Mouse (Mus musculus): ENCODE measurements around the gene Dgat2l6.

The Dgat2l6 gene

DNA sequence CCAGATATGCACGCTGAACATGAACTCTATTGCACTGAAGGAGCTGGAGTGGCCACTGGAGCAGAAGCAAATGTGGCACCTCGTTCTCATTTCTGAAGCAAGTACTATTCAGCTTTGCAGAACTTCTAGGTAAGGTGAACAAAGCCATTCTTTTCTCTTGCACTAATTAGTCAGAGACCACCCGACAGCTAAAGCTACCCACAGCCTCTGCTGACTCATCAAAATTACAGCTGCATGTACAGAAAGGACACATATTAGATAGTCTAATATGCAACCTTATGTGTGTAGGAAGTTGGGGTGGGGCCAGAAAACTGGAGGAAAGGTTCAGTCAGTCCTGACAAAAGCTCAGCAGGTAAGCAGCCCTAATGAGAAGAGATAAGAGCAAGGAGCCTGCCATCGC is at the start of gene Dgat2l6:
Dgat2l6 (plus strand) TSS at position 368 of the 400 bp plus-strand sequence.
- DNase-seq (ENCODE audit: low spot score in 2 of 2) = no peak

DNA sequence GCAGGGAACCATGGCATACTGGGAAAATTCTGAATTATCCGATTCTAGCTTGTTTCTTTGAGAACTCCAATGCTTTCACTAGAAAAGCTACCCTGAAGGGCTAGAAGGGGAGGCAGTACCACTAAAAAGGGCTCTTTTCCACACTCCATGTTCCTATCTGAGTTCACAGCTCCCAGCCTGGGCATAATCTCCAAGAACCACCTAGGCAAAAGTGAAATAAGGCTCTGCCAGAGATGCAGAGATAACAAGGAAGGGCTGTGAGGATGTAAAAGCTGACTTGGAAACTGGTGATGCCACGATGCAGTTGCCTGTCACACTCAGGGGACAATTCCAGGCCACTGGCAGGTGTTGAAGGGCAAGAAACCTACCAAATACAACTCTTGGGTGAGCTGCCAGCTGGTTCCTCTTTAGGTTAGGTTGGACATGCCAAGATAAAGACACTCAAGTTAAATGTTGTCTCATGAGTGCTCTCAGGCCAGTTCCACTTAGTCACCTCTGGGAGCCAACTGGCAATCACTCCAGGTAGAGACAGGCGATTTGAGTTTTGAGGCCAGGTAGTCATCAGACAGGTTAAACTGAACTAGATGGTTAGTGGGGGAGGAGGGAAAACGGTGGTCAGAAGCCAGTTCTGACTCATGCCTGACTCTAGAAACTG is 48.9 kb upstream of the Dgat2l6 start:
- no peak for DNase-seq (ENCODE audit: low spot score in 2 of 2)

GRCm38 (mm10) chrX:100480317-100480716 is 44.3 kb upstream of the Dgat2l6 start:
- DNase-seq (ENCODE audit: low spot score in 2 of 2) = peak; percentile 44 to 46

DNA sequence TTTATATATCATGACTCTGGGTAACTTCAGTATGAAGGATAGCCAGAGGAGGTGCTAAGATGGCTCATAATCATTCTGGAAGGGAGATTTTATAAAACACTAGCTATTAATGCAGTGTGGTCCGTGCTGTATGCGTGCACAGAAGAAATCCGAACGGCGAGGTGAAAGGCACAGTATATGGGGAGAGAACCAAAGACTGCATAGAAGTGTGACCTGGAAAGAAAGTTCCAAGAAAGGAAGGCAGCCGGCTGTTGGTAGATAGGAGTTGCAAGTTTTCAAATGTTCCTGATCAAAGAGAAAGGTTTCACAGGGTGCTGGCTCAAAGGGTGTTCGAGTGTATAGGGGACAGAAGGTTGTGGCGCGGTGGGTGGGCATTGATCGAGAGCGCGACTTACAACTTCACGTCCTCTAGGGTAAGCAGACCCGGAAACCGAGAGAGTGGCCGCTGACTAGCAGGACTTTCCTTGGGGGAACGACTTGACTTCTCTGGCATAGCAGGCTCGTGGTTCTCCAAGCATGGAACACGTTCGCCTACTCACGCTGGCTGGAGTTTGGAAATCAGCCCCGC is 31.1 kb upstream of the Dgat2l6 start:
- no peak for DNase-seq (ENCODE audit: low spot score in 2 of 2)

GRCm38 (mm10) chrX:100494068-100494978 is 30.3 kb upstream of the Dgat2l6 start, which contains the start of gene Igbp1:
Gene Igbp1, plus strand, starts transcription at chrX:100494291.
- peak; percentile 80 to 81 for DNase-seq (ENCODE audit: low spot score in 2 of 2)

GRCm38 (mm10) chrX:100504175-100504851 is 20.3 kb upstream of the Dgat2l6 start:
- DNase-seq (ENCODE audit: low spot score in 2 of 2) = no peak

- no peak for DNase-seq (ENCODE audit: low spot score in 2 of 2)
These were observed 16.5 kb upstream of the Dgat2l6 start for GRCm38 (mm10) chrX:100508164-100508563.

DNA sequence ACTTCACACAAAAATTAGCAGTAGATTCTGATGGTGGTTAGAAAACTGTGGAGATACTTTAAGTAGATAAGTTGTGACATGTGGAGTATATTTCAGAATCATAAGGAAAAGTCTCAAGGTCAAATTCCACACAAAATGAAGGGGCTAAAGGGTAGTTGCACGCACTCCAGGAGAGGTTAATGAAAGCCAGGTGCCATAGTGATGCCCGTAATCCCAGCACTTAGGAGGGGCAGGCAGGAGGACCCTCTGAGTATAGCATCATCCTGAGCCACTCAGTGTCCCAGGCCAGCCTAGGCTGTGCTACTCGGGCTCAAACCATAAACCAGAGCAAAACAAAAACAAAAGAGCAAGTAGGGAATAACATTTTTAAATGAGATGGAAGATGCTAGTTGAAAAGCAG is 14.7 kb upstream of the Dgat2l6 start:
- no peak for DNase-seq (ENCODE audit: low spot score in 2 of 2)

GRCm38 (mm10) chrX:100516683-100517082 is 8.0 kb upstream of the Dgat2l6 start:
- DNase-seq (ENCODE audit: low spot score in 2 of 2) = peak; percentile 23 to 35

DNA sequence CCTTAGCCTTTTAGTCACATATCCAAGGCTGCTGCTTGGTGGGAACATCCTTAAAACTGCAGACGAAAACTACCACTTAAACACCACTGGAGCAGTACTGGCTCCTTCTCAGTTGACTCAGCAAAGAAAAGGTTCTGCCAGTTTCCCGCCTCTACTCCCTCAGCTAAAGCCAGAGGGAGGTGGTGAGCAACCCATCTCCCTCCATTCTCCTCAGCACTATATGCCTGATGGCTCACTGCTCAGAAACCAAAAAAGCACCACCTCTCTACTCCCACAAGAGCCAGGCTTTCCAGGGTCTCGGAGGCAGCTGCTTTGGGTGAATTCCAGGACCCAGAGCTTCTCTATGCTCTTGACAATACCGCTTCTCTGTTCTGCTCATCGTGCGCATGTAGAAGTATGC is 7.0 kb upstream of the Dgat2l6 start:
- peak; percentile 36 to 43 for DNase-seq (ENCODE audit: low spot score in 2 of 2)

GRCm38 (mm10) chrX:100518532-100518931 is 6.1 kb upstream of the Dgat2l6 start:
- DNase-seq (ENCODE audit: low spot score in 2 of 2) = no peak

DNA sequence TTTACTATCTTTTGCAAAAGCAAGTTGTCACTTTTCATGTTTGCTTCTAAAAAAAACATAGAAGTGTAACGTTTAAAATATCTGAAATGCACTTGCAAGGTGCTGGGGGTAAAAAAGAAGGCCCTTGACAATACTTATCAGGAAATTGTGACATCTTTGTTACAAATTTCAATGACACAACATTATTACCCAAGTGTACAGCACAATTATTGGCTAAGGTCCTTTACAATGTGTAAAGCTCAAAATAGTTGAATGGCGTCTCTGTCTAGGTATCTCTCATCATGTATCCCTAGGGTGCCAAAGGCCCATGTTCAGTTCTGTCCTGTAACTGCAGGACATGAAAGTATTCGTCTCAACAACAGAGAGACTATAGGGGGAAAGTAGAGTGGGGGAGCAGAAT is 31.4 kb downstream of the Dgat2l6 start:
- DNase-seq (ENCODE audit: low spot score in 2 of 2) = no peak

- DNase-seq (ENCODE audit: low spot score in 2 of 2) = peak; percentile 8 to 25
These were observed 41.1 kb downstream of the Dgat2l6 start for GRCm38 (mm10) chrX:100565696-100566095.

DNA sequence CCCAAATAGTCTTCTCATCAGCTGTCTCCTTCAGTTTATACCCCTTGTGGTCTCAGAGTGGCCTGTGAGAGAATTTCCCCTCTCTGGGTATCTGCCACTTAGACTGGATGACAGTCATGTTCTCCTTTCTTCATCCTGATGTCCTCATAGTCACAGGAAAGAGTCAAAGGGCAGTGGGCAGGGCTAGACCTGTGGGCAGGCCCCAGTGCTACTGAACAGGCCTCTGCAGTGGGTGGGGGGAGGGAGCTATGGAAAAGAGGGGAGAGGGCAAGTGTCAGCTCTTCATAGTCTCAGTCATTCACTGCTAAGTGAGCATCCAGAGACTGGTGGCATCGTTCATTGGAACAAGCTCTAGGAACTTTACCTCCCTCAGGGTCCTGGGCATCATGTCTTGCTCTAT is 47.3 kb downstream of the Dgat2l6 start, which contains the start of gene Awat1:
Awat1 (plus strand) TSS at position 301 of the 400 bp plus-strand sequence.
- DNase-seq (ENCODE audit: low spot score in 2 of 2) = no peak

DNA sequence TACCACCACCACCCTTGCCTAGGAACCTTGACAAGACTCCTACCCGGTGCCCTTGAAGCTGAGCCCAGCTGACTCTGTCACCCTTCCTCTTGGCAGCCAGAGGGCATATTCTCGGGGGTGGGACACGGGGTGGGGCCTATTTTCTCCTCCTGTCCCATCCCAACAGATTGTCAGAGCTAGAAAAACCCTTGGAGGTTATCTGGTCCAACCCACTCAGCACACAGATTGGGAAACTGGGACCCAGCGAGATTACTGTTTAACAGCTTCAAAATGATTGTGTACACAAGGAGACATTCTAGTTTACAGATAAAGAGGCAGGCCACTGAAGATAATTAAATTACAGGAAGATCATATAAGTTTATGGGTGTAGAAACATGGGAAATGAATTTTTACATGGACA is 70.2 kb downstream of the Dgat2l6 start, which contains the start of gene P2ry4:
P2ry4 (minus strand) TSS at position 79 of the 400 bp plus-strand sequence.
- DNase-seq (ENCODE audit: low spot score in 2 of 2) = no peak

All from right cerebral cortex, adult 2 months (tissue).